Mouse (Mus musculus) 3T3-L1 (cell line): Measurements from ENCODE around the gene Tmem92.

Experiments
- DNase-seq: peaks from one replicate; pipeline ENCODE4 v3.0.0-alpha.2; 2015; ENCODE audit warnings: low read depth, low spot score

Tmem92 gene

GRCm38 (mm10) chr11:94729565-94729964 lies 52.9 kb downstream of the Tmem92 start:
- peak; percentile 43 for DNase-seq

- no peak for DNase-seq
Observed at GRCm38 (mm10) chr11:94728545-94728944, 54.0 kb downstream of the Tmem92 start.

GRCm38 (mm10) chr11:94727306-94727705 lies 55.2 kb downstream of the Tmem92 start:
- no peak for DNase-seq
